Mouse (Mus musculus) testis, adult 2 months (tissue): ENCODE results near the gene Camta1. TPM values are rescaled to one million over a fixed set of nuclear protein-coding genes. Genes with fewer than 3 reads are reported as not detected.

ENCODE experiments used
- H3K27ac ChIP-seq: fragments of 200-500 bp; 2 replicates; pipeline ENCODE4 v1.5.1; 2012; ENCODE audit warnings: low read depth, low read length; ENCODE audit not compliant: control insufficient read depth, insufficient read depth
- H3K27me3 ChIP-seq: fragments of 200-500 bp; 2 replicates; pipeline ENCODE4 v1.6.1; 2012; ENCODE audit warnings: mild to moderate bottlenecking, low read length, moderate library complexity; ENCODE audit not compliant: control insufficient read depth, insufficient read depth
- H3K36me3 ChIP-seq: fragments of 200-500 bp; 2 replicates; pipeline ENCODE4 v1.6.1; 2012; ENCODE audit warnings: mild to moderate bottlenecking, low read length; ENCODE audit not compliant: control insufficient read depth, insufficient read depth
- H3K4me1 ChIP-seq: fragments of 200-500 bp; 2 replicates; pipeline ENCODE4 v1.6.1; 2012; ENCODE audit warnings: low read length; ENCODE audit not compliant: control insufficient read depth, insufficient read depth
- H3K4me3 ChIP-seq: fragments of 200-500 bp; 2 replicates; pipeline ENCODE4 v1.5.1; 2012; ENCODE audit warnings: low read depth, mild to moderate bottlenecking, low read length, moderate library complexity, mixed read lengths; ENCODE audit not compliant: control insufficient read depth
- CTCF ChIP-seq: fragments of 200-500 bp; IDR thresholded peaks from 2 replicates; pipeline ENCODE4 v1.5.1; 2012; ENCODE audit warnings: low read depth, mild to moderate bottlenecking, inconsistent platforms, low read length, moderate library complexity; ENCODE audit not compliant: control insufficient read depth, insufficient read depth, insufficient replicate concordance
- POLR2A ChIP-seq: fragments of 200-500 bp; IDR thresholded peaks from 2 replicates; pipeline ENCODE4 v1.6.1; 2012; ENCODE audit warnings: low read depth, mild to moderate bottlenecking, inconsistent platforms, low read length, moderate library complexity; ENCODE audit not compliant: control insufficient read depth
- polyA plus RNA-seq: library from polyadenylated mRNA; depleted of rRNA; stranded (reverse); fragments of >200 nt; gene quantifications from 2 replicates; pipeline ENCODE4 v1.2.3, GENCODE M21; 2012

The Camta1 gene
- polyA plus RNA-seq, 1 experiment: 15.4 TPM

GRCm38 (mm10) chr4:151338931-151339330 lies 522.7 kb downstream of the Camta1 start:
- H3K4me3 ChIP-seq: no peak overlapping the region
- TF ChIP-seq CTCF (no peak), POLR2A (no peak)
- no peak overlapping the region for H3K27ac ChIP-seq
- H3K36me3 ChIP-seq: no peaks in the 10 kb centered on the region
- H3K4me1 ChIP-seq: peaks cover 7% of the 10 kb centered on the region; the same call in 1 of the 2 replicates
- H3K27me3 ChIP-seq: no peaks in the 10 kb centered on the region

GRCm38 (mm10) chr4:151337543-151337942 lies 524.1 kb downstream of the Camta1 start:
- no peak overlapping the region for H3K27ac ChIP-seq
- H3K36me3 ChIP-seq: no peaks in the 10 kb centered on the region
- no peaks in the 10 kb centered on the region for H3K27me3 ChIP-seq
- no peak for TF ChIP-seq POLR2A
- TF ChIP-seq CTCF: no peak
- H3K4me3 ChIP-seq: no peak overlapping the region
- H3K4me1 ChIP-seq: peaks cover 7% of the 10 kb centered on the region; the same call in 1 of the 2 replicates

- Histone ChIP-seq H3K27me3 (no peaks in the 10 kb centered on the region), H3K4me3 (no peak overlapping the region), H3K4me1 (peaks cover 7% of the 10 kb centered on the region; the same call in 1 of the 2 replicates), H3K36me3 (no peaks in the 10 kb centered on the region), H3K27ac (no peak overlapping the region)
- TF ChIP-seq POLR2A: no peak
- TF ChIP-seq CTCF: no peak
Observed at GRCm38 (mm10) chr4:151336413-151336812, 525.3 kb downstream of the Camta1 start.

DNA sequence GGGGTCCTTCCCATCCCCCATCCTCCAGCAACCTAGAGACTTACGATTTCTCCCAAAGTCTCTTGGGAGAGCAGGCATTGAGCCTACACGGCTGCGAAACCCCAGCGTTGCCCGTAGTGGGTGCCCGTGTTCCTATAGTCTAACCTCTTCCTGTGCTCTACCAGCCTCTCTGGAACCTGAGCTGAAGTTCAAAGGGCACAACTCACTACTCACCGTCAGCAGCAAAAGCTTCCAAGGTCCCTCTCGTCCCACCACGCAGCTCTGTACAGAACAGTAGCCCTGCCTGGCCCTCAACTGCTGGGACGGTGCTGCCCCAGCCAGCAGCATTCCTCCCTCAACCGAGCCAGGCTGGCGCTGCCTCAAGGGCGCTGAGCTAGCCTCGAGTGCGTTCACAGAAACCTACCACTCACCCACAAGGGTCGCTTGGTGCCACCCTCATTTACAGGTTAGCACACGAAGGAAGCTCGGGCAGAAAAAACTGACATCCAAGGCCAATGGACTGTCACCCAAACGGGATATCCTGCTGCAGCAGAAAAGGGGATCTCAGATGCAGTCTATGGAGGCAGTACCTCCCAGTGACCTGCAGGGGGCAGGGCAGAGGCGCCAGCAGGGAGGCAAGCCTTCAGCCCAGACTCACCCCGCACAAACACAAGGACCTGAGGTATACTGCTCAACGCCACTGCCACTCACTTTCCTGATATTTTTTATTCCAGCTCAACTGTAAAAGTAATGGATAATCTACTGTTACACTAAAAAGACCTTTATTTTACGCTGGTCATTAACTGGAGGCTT lies 526.5 kb downstream of the Camta1 start:
- Histone ChIP-seq H3K27me3 (no peaks in the 10 kb centered on the region), H3K4me3 (no peak overlapping the region; the same call in 1 of the 2 replicates), H3K27ac (no peak overlapping the region), H3K4me1 (peaks cover 7% of the 10 kb centered on the region; the same call in 1 of the 2 replicates), H3K36me3 (no peaks in the 10 kb centered on the region)
- TF ChIP-seq CTCF (peak; percentile 99), POLR2A (no peak)

GRCm38 (mm10) chr4:151332074-151332849 lies 529.4 kb downstream of the Camta1 start:
- no peaks in the 10 kb centered on the region for H3K27me3 ChIP-seq
- H3K27ac ChIP-seq: no peak overlapping the region
- no peak overlapping the region for H3K4me3 ChIP-seq
- no peak for TF ChIP-seq CTCF
- TF ChIP-seq POLR2A: no peak
- H3K4me1 ChIP-seq: peaks cover 7% of the 10 kb centered on the region; the same call in 1 of the 2 replicates
- H3K36me3 ChIP-seq: no peaks in the 10 kb centered on the region

GRCm38 (mm10) chr4:151330983-151331382 lies 530.7 kb downstream of the Camta1 start:
- Histone ChIP-seq H3K36me3 (no peaks in the 10 kb centered on the region), H3K27ac (no peak overlapping the region)
- TF ChIP-seq POLR2A: no peak
- TF ChIP-seq CTCF: peak; percentile 51; the same call in 1 of the 2 replicates

GRCm38 (mm10) chr4:151328071-151328470 lies 533.6 kb downstream of the Camta1 start:
- H3K27me3 ChIP-seq: no peaks in the 10 kb centered on the region
- H3K4me3 ChIP-seq: no peak overlapping the region
- H3K27ac ChIP-seq: no peak overlapping the region
- TF ChIP-seq POLR2A: no peak
- no peak for TF ChIP-seq CTCF
- no peaks in the 10 kb centered on the region for H3K36me3 ChIP-seq
- no peaks in the 10 kb centered on the region for H3K4me1 ChIP-seq

More at GRCm38 (mm10) chr4:151330983-151331382, 530.7 kb downstream of the Camta1 start:
- Histone ChIP-seq H3K4me3 (no peak overlapping the region), H3K4me1 (peaks cover 7% of the 10 kb centered on the region; the same call in 1 of the 2 replicates), H3K27me3 (no peaks in the 10 kb centered on the region)
